Mouse (Mus musculus) ES-E14 (cell line): ENCODE measurements around the gene Anks1b. TPM values are rescaled to one million over a fixed set of nuclear protein-coding genes. Genes with fewer than 3 reads are reported as not detected.

Experiments used
- DNase-seq: peaks from one replicate; pipeline ENCODE4 v3.0.0-alpha.2; 2013; ENCODE audit warnings: low read depth, low spot score
- H3K27ac ChIP-seq: 2 replicates; pipeline ENCODE4 v1.5.1; 2012; ENCODE audit warnings: low read depth, mild to moderate bottlenecking, low read length, moderate library complexity, mixed read lengths; ENCODE audit not compliant: poor library complexity, insufficient read depth, severe bottlenecking
- H3K36me3 ChIP-seq: 2 replicates; pipeline ENCODE4 v1.6.1; 2012; ENCODE audit warnings: mild to moderate bottlenecking, low read length, moderate library complexity, mixed read lengths; ENCODE audit not compliant: control insufficient read depth, poor library complexity, insufficient read depth, severe bottlenecking
- H3K4me1 ChIP-seq, 2 experiments: fragments of 150-350 bp in 1 of 2; sonication (generic) in 1 of 2; 2 replicates each; pipeline ENCODE4 v1.6.1; 2012; ENCODE audit warnings: low read length in 2 of 2, mild to moderate bottlenecking in 1 of 2, mixed read lengths in 1 of 2; ENCODE audit not compliant: control insufficient read depth in 2 of 2, insufficient read depth in 2 of 2, poor library complexity in 1 of 2
- H3K4me3 ChIP-seq, 2 experiments: fragments of 150-350 bp in 1 of 2; sonication (generic) in 1 of 2; 2 replicates each; pipeline ENCODE4 v1.5.1; 2012; ENCODE audit warnings: low read length in 2 of 2, low read depth in 1 of 2, mild to moderate bottlenecking in 1 of 2, mixed read lengths in 1 of 2; ENCODE audit not compliant: insufficient read depth in 1 of 2, poor library complexity in 1 of 2, severe bottlenecking in 1 of 2
- H3K9ac ChIP-seq: 2 replicates; pipeline ENCODE4 v1.6.1; 2012; ENCODE audit warnings: low read depth, mild to moderate bottlenecking, low read length, mixed read lengths; ENCODE audit not compliant: poor library complexity, insufficient read depth, severe bottlenecking
- H3K9me3 ChIP-seq: fragments of 150-350 bp; sonication (generic); 2 replicates; pipeline ENCODE4 v1.6.1; 2012; ENCODE audit warnings: low read depth, mild to moderate bottlenecking, low read length; ENCODE audit not compliant: control insufficient read depth, insufficient read depth
- CHD2 ChIP-seq: IDR thresholded peaks from 2 replicates; pipeline ENCODE4 v1.6.1; 2014; ENCODE audit warnings: mild to moderate bottlenecking, low read depth, low read length, inconsistent platforms
- HCFC1 ChIP-seq: IDR thresholded peaks from 2 replicates; pipeline ENCODE4 v1.6.1; 2012; ENCODE audit warnings: low read length, inconsistent platforms, borderline replicate concordance; ENCODE audit not compliant: insufficient read depth
- MAFK ChIP-seq: IDR thresholded peaks from 2 replicates; pipeline ENCODE4 v1.6.1; 2014; ENCODE audit warnings: mild to moderate bottlenecking, low read depth, low read length, inconsistent platforms; ENCODE audit not compliant: insufficient read depth
- ZC3H11A ChIP-seq: IDR thresholded peaks from 2 replicates; pipeline ENCODE4 v1.6.1; 2012; ENCODE audit warnings: low read depth, mild to moderate bottlenecking, inconsistent platforms, low read length, borderline replicate concordance
- ZNF384 ChIP-seq: IDR thresholded peaks from 2 replicates; pipeline ENCODE4 v1.6.1; 2012; ENCODE audit warnings: low read depth, low read length, inconsistent platforms
- in situ Hi-C, 2 experiments: fragments of 600-800 bp; cut with MboI; formaldehyde crosslinking; loops; one replicate each; pipeline ENCODE4 v1.15.1; 2025; ENCODE audit warnings: low sequenced_read_pairs in 2 of 2, inconsistent platforms in 1 of 2; ENCODE audit not compliant: unreplicated experiment in 2 of 2
- total RNA-seq: library from RNA; depleted of rRNA; stranded (reverse); fragments of 300-350 nt; gene quantifications from 2 replicates; pipeline ENCODE4 v1.2.3, GENCODE M21; 2012

The Anks1b gene
- total RNA-seq, 1 experiment = 2.6 TPM

GRCm38 (mm10) chr10:90685367-90685766, 812.1 kb downstream of the Anks1b start:
- H3K4me3 ChIP-seq = no peak overlapping the region
- H3K36me3 ChIP-seq = no peaks in the 10 kb centered on the region
- no peaks in the 10 kb centered on the region for H3K4me1 ChIP-seq
- TF ChIP-seq ZNF384 = no peak
- no peak for TF ChIP-seq HCFC1
- TF ChIP-seq CHD2 = no peak
- no peak for TF ChIP-seq MAFK
- TF ChIP-seq ZC3H11A = no peak
- H3K9ac ChIP-seq = no peak overlapping the region
- no peak overlapping the region for H3K27ac ChIP-seq
- in situ Hi-C loops = loop anchor here in 1 of 2 experiments (25.0 kb wide), 1 partner anchor 598 kb away; no protein-coding TSS in a partner anchor
- no peaks in the 10 kb centered on the region for H3K9me3 ChIP-seq
- no peak for DNase-seq

GRCm38 (mm10) chr10:90688153-90688552, 814.8 kb downstream of the Anks1b start:
- no peak overlapping the region for H3K27ac ChIP-seq
- H3K9ac ChIP-seq = no peak overlapping the region
- H3K4me3 ChIP-seq = no peak overlapping the region
- DNase-seq = no peak
- H3K36me3 ChIP-seq = no peaks in the 10 kb centered on the region
- no peak for TF ChIP-seq CHD2
- TF ChIP-seq ZNF384 = 0 out of 2 replicates have a peak, but pooled peaks have one; percentile 28
- peak; percentile 94 for TF ChIP-seq MAFK
- in situ Hi-C loops = loop anchor here in 1 of 2 experiments (25.0 kb wide), 1 partner anchor 601 kb away; no protein-coding TSS in a partner anchor
- no peaks in the 10 kb centered on the region for H3K4me1 ChIP-seq
- no peaks in the 10 kb centered on the region for H3K9me3 ChIP-seq

GRCm38 (mm10) chr10:90688696-90689252, 815.5 kb downstream of the Anks1b start:
- TF ChIP-seq CHD2 (no peak), ZC3H11A (no peak), ZNF384 (no peak), MAFK (no peak), HCFC1 (no peak)
- no peak for DNase-seq
- Histone ChIP-seq H3K9me3 (no peaks in the 10 kb centered on the region), H3K27ac (no peak overlapping the region), H3K9ac (no peak overlapping the region), H3K4me3 (no peak overlapping the region), H3K36me3 (no peaks in the 10 kb centered on the region), H3K4me1 (no peaks in the 10 kb centered on the region)
- in situ Hi-C loops = loop anchor here in 1 of 2 experiments (25.0 kb wide), 1 partner anchor 601 kb away; no protein-coding TSS in a partner anchor

- DNase-seq = peak; percentile 35
- H3K27ac ChIP-seq = no peak overlapping the region
- no peaks in the 10 kb centered on the region for H3K9me3 ChIP-seq
- no peaks in the 10 kb centered on the region for H3K4me1 ChIP-seq
- no peaks in the 10 kb centered on the region for H3K36me3 ChIP-seq
- in situ Hi-C loops = loop anchor here (10.0 to 25.0 kb wide), 2 partner anchors 603 to 605 kb away; no protein-coding TSS in a partner anchor
- H3K4me3 ChIP-seq = no peak overlapping the region
- no peak overlapping the region for H3K9ac ChIP-seq
- TF ChIP-seq ZNF384 (peak; percentile 55; the same call in 1 of the 2 replicates), HCFC1 (no peak), MAFK (no peak), CHD2 (no peak), ZC3H11A (peak; percentile 93)
Observed at GRCm38 (mm10) chr10:90689854-90690513, 816.7 kb downstream of the Anks1b start.
